Mouse (Mus musculus): Measurements from ENCODE around the gene Wfdc17. TPM values are rescaled to one million over a fixed set of nuclear protein-coding genes. Genes with fewer than 3 reads are reported as not detected.

The Wfdc17 gene
- not detected for total RNA-seq (2021)
- long read RNA-seq, experiment 1, partial matches to known transcripts, result 0 of 1 reads
- long read RNA-seq, experiment 1, other reads (novel, unspliced or antisense), result 0 of 1 reads
- long read RNA-seq, experiment 2, result 0 reads

DNA sequence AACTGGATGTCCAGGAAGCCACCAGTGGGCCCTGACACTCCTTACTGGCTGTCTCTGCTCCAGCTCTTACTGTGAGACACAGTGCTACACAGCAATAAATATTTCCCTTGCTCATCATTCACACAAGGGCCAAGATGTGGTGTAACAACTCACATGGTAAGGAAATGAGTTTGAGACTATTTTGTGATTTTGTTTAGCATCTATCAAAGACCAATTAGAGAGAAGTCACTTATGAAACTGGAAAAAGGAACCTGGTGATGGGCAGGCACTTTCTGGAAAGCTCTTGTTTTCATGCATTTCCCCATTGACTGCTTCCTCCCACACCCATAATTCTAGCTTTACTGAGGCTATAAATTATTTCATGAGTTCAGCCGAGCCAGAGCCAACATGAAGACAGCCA is at the start of gene Wfdc17:
TSS of gene Wfdc17 (plus strand) at position 287 of the 400 bp plus-strand sequence.
- DNase-seq (ENCODE audit: extremely low spot score in 1 of 2, low spot score in 2 of 2), result no peak
- TF ChIP-seq CTCF (IDR thresholded peaks at IDR 0.05), result no peak
- intact Hi-C loops (cut with DNase I), result loop anchor here (1.0 kb wide), 1 partner anchor 16 kb away; no protein-coding TSS in a partner anchor
- Histone ChIP-seq H3K27ac (no peak within 1 kb of the TSS), H3K4me3 (no peak within 1 kb of the TSS)

DNA sequence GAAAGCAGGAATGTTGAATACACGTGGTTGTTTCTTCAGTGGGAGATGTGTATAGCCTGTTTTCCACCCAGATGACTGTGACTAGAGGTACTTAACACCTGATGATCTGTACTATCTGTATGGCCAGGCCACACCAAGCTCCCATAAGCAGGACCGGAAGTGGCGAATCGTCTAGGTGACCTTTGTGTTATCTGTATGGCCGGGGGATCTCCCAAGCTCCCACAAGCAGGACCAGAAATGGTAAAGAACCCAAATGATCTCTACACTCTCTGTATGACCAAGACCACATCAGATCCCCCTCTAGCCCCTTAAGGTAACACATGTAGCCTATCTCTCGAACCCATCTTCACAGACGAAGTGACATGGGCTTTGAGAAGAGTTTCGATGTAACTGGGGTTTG is 49.2 kb upstream of the Wfdc17 start:
- DNase-seq (ENCODE audit: extremely low spot score in 1 of 2, low spot score in 2 of 2), result no peak
- Histone ChIP-seq H3K27ac (no peak overlapping the region), H3K4me3 (no peak overlapping the region)
- TF ChIP-seq CTCF (IDR thresholded peaks at IDR 0.05), result no peak
- intact Hi-C loops (cut with DNase I), result no loop called here

DNA sequence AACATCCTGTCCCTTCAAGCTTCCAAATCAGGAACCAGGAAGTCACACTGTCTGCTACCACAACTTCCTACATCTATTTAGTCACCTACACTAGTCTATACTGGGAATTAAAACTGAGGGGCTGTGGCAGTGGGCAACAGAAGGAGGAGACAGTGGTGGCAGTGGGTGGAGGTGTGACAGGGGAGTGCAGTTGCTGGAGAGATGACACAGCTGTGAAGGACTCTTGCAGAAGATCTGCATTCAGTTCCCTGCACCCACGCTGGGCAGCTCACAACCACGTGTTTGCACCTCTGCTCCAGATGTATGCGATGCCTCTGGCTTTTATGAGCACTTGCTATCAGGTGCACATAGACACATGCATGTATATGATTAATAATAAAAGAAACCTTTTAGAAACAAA is 46.3 kb upstream of the Wfdc17 start:
- H3K4me3 ChIP-seq, result no peak overlapping the region
- intact Hi-C loops (cut with DNase I), result no loop called here
- TF ChIP-seq CTCF (IDR thresholded peaks at IDR 0.05), result no peak
- no peak overlapping the region for H3K27ac ChIP-seq
- DNase-seq (ENCODE audit: extremely low spot score in 1 of 2, low spot score in 2 of 2), result no peak

DNA sequence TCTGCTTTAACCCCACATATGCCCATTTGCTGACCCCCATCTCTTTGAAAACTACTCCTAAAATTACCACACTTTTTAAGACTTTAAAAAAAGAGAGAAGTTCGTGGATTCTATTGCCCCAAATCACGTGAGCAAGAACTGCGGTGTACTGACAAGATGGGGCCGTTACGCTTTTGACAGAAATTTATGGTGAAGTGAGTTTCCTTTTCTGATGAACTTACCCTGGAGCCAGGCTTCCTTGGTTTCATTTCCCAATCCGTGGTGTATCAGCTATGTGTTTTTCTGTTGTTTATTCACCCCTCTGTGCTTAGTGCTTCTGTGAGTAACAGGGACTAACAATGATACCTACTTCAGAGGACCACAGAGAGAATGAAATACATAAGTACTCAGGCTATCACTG is 45.0 kb upstream of the Wfdc17 start:
- intact Hi-C loops (cut with DNase I), result no loop called here
- no peak for TF ChIP-seq CTCF (IDR thresholded peaks at IDR 0.05)
- no peak overlapping the region for H3K27ac ChIP-seq
- H3K4me3 ChIP-seq, result no peak overlapping the region
- DNase-seq (ENCODE audit: extremely low spot score in 1 of 2, low spot score in 2 of 2), result no peak

DNA sequence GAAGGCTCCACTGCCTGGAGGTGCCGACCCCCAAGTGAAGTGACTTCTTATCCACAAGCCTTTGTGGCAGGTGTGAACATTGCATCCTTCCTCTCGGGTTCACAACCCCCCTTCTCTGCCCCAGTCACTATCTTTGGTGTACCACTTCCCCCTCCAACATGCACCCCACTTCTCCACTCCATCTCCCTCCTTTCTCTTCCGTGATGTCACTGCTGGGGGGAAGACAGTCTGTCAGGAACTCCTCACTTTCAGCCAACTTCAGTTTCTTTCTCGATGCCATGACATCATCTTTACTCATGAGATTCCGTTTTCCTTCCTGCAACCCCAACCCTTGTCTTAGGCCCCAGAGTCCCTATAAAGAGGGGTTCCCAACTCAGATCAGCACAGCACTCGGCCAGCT is 41.6 kb upstream of the Wfdc17 start, which contains the start of gene Ccl4:
TSS of gene Ccl4 (plus strand) at position 381 of the 400 bp plus-strand sequence.
- intact Hi-C loops (cut with DNase I), result no loop called here
- H3K4me3 ChIP-seq, result no peak within 1 kb of the TSS
- no peak for DNase-seq (ENCODE audit: extremely low spot score in 1 of 2, low spot score in 2 of 2)
- TF ChIP-seq CTCF (IDR thresholded peaks at IDR 0.05), result no peak
- H3K27ac ChIP-seq, result no peak within 1 kb of the TSS

DNA sequence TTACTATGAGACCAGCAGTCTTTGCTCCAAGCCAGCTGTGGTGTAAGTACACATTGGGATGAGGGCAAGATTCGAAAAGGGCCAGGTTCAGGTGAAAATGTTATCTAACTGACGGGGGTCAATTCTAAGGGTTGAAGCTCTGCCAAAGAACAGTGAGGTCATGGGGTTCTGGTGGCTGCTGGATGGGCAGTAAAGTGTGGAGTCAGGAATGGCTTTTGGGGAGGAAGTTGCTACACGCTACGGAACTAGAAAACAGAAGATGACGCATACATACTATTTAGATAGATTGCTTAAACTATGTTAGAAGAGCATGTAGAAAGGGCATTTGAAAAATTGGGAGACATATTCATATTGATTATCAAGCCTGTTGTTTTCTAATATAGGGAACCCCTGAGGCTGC is 40.3 kb upstream of the Wfdc17 start:
- no peak overlapping the region for H3K4me3 ChIP-seq
- intact Hi-C loops (cut with DNase I), result no loop called here
- TF ChIP-seq CTCF (IDR thresholded peaks at IDR 0.05), result no peak
- DNase-seq (ENCODE audit: extremely low spot score in 1 of 2, low spot score in 2 of 2), result no peak
- no peak overlapping the region for H3K27ac ChIP-seq

DNA sequence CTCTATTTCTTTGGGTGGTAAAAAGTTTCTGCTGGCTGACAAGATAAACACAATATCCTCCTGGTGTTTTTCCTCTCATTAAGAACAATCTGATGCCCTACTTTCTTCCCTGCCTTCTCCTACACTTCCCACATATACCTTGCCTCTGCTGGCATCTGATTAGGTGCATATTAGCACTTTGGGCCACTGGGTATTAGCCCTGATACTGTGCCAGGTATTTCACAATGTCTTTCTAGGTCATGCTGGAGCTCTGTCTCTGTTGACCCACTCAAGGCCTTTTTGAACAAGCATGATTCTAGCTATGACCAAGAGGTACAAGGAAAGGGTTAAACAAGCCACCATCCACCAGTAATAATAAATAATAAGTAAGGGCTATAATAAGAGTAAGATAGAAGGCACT is 32.0 kb upstream of the Wfdc17 start:
- Histone ChIP-seq H3K4me3 (no peak overlapping the region), H3K27ac (no peak overlapping the region)
- intact Hi-C loops (cut with DNase I), result no loop called here
- no peak for TF ChIP-seq CTCF (IDR thresholded peaks at IDR 0.05)
- no peak for DNase-seq (ENCODE audit: extremely low spot score in 1 of 2, low spot score in 2 of 2)

DNA sequence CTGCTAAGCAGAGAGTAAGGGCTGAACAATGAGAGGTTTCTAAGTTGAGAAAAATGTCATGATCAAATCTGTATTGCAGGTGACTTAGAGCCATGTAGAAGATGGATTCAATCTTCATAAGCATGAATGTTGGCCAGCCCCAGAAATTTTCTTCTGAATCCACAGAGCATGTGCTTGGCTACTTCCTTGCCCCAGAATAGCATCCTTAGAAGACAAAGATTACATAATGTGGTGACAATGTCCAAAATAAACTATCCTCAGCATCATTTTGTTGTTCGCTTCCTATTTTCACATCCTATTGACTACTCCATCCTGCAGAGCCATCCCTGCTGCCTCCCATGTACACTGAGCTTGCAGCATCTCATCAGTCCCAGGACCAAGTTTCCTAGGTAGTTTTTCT is 28.1 kb upstream of the Wfdc17 start:
- DNase-seq (ENCODE audit: extremely low spot score in 1 of 2, low spot score in 2 of 2), result no peak
- TF ChIP-seq CTCF (IDR thresholded peaks at IDR 0.05), result no peak
- Histone ChIP-seq H3K27ac (no peak overlapping the region), H3K4me3 (no peak overlapping the region)
- intact Hi-C loops (cut with DNase I), result no loop called here

DNA sequence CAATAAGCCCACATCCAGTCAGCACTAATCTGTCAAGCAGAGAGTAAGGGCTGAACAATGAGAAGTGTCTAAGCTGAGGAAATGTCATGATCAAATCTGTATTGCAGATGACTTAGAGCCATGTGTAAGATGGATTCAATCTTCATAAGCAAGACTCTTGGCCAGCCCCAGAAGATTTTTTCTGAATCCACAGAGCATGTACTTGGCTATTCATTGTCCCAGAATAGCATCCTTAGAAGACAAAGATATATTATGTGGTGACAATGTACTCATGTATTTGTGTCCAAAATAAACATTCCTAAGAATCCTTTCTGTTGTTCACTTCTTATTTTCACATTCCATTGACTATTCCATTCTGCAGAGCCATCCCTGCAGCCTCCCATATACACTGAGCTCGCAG is 13.9 kb upstream of the Wfdc17 start:
- DNase-seq (ENCODE audit: extremely low spot score in 1 of 2, low spot score in 2 of 2), result no peak
- intact Hi-C loops (cut with DNase I), result no loop called here
- TF ChIP-seq CTCF (IDR thresholded peaks at IDR 0.05), result no peak
- H3K4me3 ChIP-seq, result no peak overlapping the region
- no peak overlapping the region for H3K27ac ChIP-seq

DNA sequence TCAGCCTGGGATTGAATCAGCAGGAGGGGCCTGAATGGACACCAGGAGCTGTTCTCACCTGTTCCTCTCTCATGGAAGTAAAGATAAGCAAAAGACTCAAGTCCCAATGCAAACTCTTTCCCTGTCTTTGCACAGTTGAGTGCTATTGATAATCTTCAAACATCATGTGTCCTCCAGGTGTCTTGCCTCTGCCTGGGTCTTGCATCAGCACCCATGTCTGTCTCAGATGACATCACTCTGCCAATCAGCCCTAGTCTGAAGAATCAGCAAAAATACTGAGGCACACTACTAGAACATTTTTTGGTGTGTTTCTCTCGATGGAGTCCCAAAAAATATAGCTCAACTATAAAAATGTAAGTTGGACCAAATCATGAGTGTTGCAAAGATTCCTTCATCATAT is 11.8 kb upstream of the Wfdc17 start:
- DNase-seq (ENCODE audit: extremely low spot score in 1 of 2, low spot score in 2 of 2), result no peak
- intact Hi-C loops (cut with DNase I), result no loop called here
- TF ChIP-seq CTCF (IDR thresholded peaks at IDR 0.05), result no peak
- Histone ChIP-seq H3K4me3 (no peak overlapping the region), H3K27ac (no peak overlapping the region)

DNA sequence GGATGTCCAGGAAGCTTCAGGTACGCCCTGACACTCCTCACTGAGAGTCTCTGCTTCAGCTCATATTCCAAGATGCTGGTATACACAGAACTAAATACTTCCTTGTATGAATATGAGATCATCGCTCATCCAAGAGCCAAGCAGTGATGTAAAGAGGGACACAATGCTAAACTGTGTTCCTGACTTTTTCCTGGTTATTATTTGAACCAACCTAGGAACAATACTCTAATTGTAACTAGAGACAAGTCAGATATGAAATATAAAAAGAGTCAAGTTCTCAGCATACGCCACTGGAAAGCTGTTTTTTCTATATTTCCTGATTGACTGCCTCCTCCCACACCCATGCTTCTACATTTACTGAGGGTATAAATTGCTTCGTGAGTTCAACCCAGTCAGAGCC is 4.9 kb downstream of the Wfdc17 start, which contains the start of gene Wfdc18:
TSS of gene Wfdc18 (plus strand) at position 301 of the 400 bp plus-strand sequence.
- Histone ChIP-seq H3K27ac (no peak within 1 kb of the TSS), H3K4me3 (no peak within 1 kb of the TSS)
- TF ChIP-seq CTCF (IDR thresholded peaks at IDR 0.05), result no peak
- intact Hi-C loops (cut with DNase I), result no loop called here
- no peak for DNase-seq (ENCODE audit: extremely low spot score in 1 of 2, low spot score in 2 of 2)

DNA sequence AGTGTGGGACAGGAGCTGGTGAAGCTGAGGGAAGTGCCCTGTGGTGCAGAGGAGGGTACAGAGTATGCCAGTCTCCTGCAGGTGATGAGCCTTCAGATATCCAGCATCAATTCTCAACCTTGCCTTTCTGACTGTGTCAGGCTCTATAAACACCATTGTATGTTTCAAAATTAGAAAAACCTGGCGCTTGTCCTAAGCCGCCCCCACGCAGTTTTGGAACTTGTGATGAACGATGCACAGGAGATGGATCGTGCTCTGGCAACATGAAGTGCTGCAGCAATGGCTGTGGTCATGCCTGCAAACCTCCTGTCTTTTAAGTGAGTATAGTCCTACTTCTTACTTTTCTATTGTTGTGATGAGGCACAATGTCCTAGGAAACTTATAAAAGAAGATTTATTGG is 5.9 kb downstream of the Wfdc17 start:
- no peak overlapping the region for H3K27ac ChIP-seq
- intact Hi-C loops (cut with DNase I), result no loop called here
- no peak for TF ChIP-seq CTCF (IDR thresholded peaks at IDR 0.05)
- H3K4me3 ChIP-seq, result no peak overlapping the region
- DNase-seq (ENCODE audit: extremely low spot score in 1 of 2, low spot score in 2 of 2), result peak in 1 of 2 experiments; percentile 29

DNA sequence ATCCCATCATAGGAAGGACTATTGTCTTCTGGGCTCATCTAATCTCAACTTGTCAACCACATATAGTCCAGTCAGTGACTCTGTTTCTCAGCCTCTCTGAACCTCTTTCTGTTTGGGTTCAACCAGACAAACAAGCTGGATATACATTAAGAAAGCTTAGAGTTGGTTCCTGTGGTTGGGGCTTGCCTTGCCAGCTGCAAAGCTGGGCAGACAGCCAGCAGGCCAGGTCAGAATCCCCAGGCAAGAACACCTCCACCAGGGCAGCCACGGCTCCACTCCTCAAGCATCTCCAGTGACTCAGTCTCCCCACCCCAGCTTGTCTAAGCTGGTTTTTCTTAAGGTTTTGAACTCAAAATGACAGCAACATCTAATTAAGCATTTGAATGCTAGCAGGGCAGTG is 8.9 kb downstream of the Wfdc17 start:
- Histone ChIP-seq H3K4me3 (no peak overlapping the region), H3K27ac (no peak overlapping the region)
- no peak for DNase-seq (ENCODE audit: extremely low spot score in 1 of 2, low spot score in 2 of 2)
- no peak for TF ChIP-seq CTCF (IDR thresholded peaks at IDR 0.05)
- intact Hi-C loops (cut with DNase I), result no loop called here
